Mouse (Mus musculus): ENCODE results near the gene Hnrnpd. TPM values are rescaled to one million over a fixed set of nuclear protein-coding genes. Genes with fewer than 3 reads are reported as not detected.
A peak's percentile ranks its signal among the peaks of the same experiment; 100 is the strongest.

Gene Hnrnpd
- total and polyA plus RNA-seq, 3 experiments: 10.2 to 90.3 (median 83.0) TPM

- intact Hi-C loops (cut with DNase I): no loop called here
- 79% methylated on average over 6 of the region's 6 CpGs for WGBS
- no peak for DNase-seq
These were observed 46.8 kb downstream of the Hnrnpd start for GRCm38 (mm10) chr5:99931910-99932309.

GRCm38 (mm10) chr5:99927951-99928350 is 50.8 kb downstream of the Hnrnpd start:
- no peak overlapping the region for H3K27ac ChIP-seq
- WGBS: 52% methylated on average over 4 of the region's 4 CpGs
- TF ChIP-seq POLR2A (IDR thresholded peaks at IDR 0.05; ENCODE audit: insufficient read depth, low read depth, low read length) (no peak), EP300 (IDR thresholded peaks at IDR 0.05; ENCODE audit: insufficient read depth, low read depth, low read length) (no peak), CTCF (IDR thresholded peaks at IDR 0.05) (peak; percentile 79)
- intact Hi-C loops (cut with DNase I): loop anchor here (5.0 kb wide), 2 partner anchors 109 to 314 kb away; partner anchors contain the start of genes Enoph1 and Hnrnpdl
- H3K4me1 ChIP-seq (ENCODE audit: control insufficient read depth, insufficient read depth, low read length): no peaks in the 10 kb centered on the region
- no peak overlapping the region for H3K9ac ChIP-seq (ENCODE audit: low read depth, low read length)
- peak; percentile 35 to 56 for DNase-seq
- no peak overlapping the region for H3K4me3 ChIP-seq
- no peaks in the 10 kb centered on the region for H3K36me3 ChIP-seq (ENCODE audit: control insufficient read depth, insufficient read depth, low read length)
- H3K27me3 ChIP-seq (ENCODE audit: control insufficient read depth, insufficient read depth, low read length): no peaks in the 10 kb centered on the region
- H3K79me2 ChIP-seq (replicated peaks; ENCODE audit: control insufficient read depth, insufficient read depth, low read length): no peaks in the 10 kb centered on the region

More at GRCm38 (mm10) chr5:99931910-99932309, 46.8 kb downstream of the Hnrnpd start:
- Histone ChIP-seq H3K4me3 (no peak overlapping the region), H3K27ac (no peak overlapping the region), H3K27me3 (ENCODE audit: control insufficient read depth, insufficient read depth, low read length) (no peaks in the 10 kb centered on the region), H3K36me3 (ENCODE audit: control insufficient read depth, insufficient read depth, low read length) (no peaks in the 10 kb centered on the region), H3K79me2 (replicated peaks; ENCODE audit: control insufficient read depth, insufficient read depth, low read length) (no peaks in the 10 kb centered on the region), H3K9ac (ENCODE audit: low read depth, low read length) (no peak overlapping the region), H3K4me1 (ENCODE audit: control insufficient read depth, insufficient read depth, low read length) (no peaks in the 10 kb centered on the region)
- TF ChIP-seq CTCF (IDR thresholded peaks at IDR 0.05) (no peak), EP300 (IDR thresholded peaks at IDR 0.05; ENCODE audit: insufficient read depth, low read depth, low read length) (no peak), POLR2A (IDR thresholded peaks at IDR 0.05; ENCODE audit: insufficient read depth, low read depth, low read length) (no peak)

DNA sequence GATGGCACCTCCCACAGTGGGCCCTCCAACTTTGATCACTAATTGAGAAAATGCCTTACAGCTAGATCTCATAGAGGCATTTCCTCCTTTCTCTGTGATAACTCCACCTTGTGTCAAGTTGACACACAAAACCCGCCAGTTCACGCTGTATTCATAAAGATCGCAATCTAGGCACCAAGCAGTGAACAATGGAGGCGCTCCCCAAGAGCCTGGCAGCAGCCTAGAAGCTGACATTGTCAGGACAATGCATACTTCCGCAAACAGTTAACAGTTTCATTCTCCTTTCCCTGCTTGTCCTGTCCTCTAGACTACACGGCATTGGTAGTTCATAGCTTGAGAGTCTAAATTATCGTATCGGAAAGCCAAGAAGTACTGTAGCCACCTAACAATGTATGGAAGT is 56.7 kb downstream of the Hnrnpd start:
- TF ChIP-seq EP300 (IDR thresholded peaks at IDR 0.05; ENCODE audit: insufficient read depth, low read depth, low read length) (no peak), POLR2A (IDR thresholded peaks at IDR 0.05; ENCODE audit: insufficient read depth, low read depth, low read length) (no peak), CTCF (IDR thresholded peaks at IDR 0.05) (no peak)
- H3K4me3 ChIP-seq: no peak overlapping the region
- no peak overlapping the region for H3K9ac ChIP-seq (ENCODE audit: low read depth, low read length)
- no peaks in the 10 kb centered on the region for H3K79me2 ChIP-seq (replicated peaks; ENCODE audit: control insufficient read depth, insufficient read depth, low read length)
- intact Hi-C loops (cut with DNase I): no loop called here
- no peak for DNase-seq
- H3K27ac ChIP-seq: no peak overlapping the region
- 72% methylated on average over 8 of the region's 8 CpGs for WGBS
- no peaks in the 10 kb centered on the region for H3K27me3 ChIP-seq (ENCODE audit: control insufficient read depth, insufficient read depth, low read length)
- H3K36me3 ChIP-seq (ENCODE audit: control insufficient read depth, insufficient read depth, low read length): no peaks in the 10 kb centered on the region
- H3K4me1 ChIP-seq (ENCODE audit: control insufficient read depth, insufficient read depth, low read length): no peaks in the 10 kb centered on the region

DNA sequence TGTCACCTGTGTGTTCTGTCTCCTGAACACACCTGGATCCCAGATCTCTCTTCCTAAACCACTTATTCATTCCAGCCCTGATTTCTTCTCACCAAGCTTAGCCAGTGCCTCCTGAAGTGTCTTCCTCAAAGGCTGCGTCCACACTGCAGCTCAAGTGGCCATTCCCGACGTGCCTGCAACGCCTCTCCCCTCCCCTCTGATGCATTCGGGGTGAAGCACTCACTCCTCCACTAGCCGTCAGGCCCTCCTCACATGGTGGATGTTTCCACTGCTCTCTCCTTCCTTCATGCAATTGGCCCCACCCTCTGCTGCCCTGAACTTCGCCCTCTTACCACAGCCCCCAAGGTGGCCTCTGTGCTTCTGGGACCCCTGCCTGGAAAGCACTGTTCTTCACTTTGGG is 63.2 kb downstream of the Hnrnpd start:
- H3K79me2 ChIP-seq (replicated peaks; ENCODE audit: control insufficient read depth, insufficient read depth, low read length): no peaks in the 10 kb centered on the region
- H3K4me1 ChIP-seq (ENCODE audit: control insufficient read depth, insufficient read depth, low read length): no peaks in the 10 kb centered on the region
- H3K4me3 ChIP-seq: no peak overlapping the region
- no peaks in the 10 kb centered on the region for H3K27me3 ChIP-seq (ENCODE audit: control insufficient read depth, insufficient read depth, low read length)
- no peak for TF ChIP-seq EP300 (IDR thresholded peaks at IDR 0.05; ENCODE audit: insufficient read depth, low read depth, low read length)
- TF ChIP-seq POLR2A (IDR thresholded peaks at IDR 0.05; ENCODE audit: insufficient read depth, low read depth, low read length): no peak
- TF ChIP-seq CTCF (IDR thresholded peaks at IDR 0.05): no peak
- 36% methylated on average over 7 of the region's 7 CpGs for WGBS
- no peak overlapping the region for H3K9ac ChIP-seq (ENCODE audit: low read depth, low read length)
- no peak overlapping the region for H3K27ac ChIP-seq
- no peak for DNase-seq
- intact Hi-C loops (cut with DNase I): no loop called here
- H3K36me3 ChIP-seq (ENCODE audit: control insufficient read depth, insufficient read depth, low read length): no peaks in the 10 kb centered on the region

DNA sequence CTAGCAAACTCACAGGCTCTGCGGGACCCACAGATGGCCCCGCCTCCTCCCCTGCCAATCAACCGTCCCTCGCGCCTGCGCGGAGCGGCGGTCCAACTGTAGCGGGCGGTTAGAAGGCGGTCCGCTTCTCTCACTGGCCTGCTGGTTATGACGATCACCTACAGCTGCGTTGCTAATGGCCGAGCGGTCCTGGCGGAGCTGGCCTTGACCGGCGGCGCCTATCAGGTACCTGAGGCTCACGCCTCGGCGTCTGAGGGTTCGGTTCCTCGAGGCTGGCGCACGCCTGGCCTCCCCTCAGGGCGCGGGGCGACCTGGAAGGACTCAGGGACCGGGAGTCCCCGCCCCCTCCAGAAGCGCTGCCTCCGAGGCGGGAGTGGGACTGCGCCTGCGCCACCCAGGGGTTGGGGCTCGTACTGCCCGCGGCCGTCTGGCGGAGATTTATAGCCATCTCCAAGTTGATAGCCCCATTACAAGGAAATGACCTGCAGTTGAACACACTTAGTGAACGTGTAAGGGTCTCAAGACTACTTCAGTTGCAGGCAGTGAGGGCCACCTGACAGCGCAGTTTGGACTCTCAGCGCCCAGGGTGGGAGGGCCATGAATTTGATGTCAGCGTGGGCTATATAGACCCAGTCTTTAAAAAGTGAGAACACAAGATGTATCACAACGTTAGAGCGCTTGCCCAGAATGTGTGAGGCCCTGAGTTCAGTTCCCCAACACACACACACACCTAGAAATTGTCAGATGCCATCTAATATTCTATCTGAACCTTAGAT is 72.4 kb downstream of the Hnrnpd start, which contains the start of gene Vamp9:
TSS of gene Vamp9 (plus strand) at position 74 of the 776 bp plus-strand sequence.
- no peaks in the 10 kb centered on the region for H3K36me3 ChIP-seq (ENCODE audit: control insufficient read depth, insufficient read depth, low read length)
- no peaks in the 10 kb centered on the region for H3K27me3 ChIP-seq (ENCODE audit: control insufficient read depth, insufficient read depth, low read length)
- intact Hi-C loops (cut with DNase I): loop anchor here (5.0 kb wide), 1 partner anchor 71 kb away; the partner anchor contains the start of genes 4930524J08Rik and Hnrnpd
- peak; percentile 77 for TF ChIP-seq CTCF (IDR thresholded peaks at IDR 0.05)
- peak; percentile 52; the same call in 1 of the 2 replicates for TF ChIP-seq POLR2A (IDR thresholded peaks at IDR 0.05; ENCODE audit: insufficient read depth, low read depth, low read length)
- TF ChIP-seq EP300 (IDR thresholded peaks at IDR 0.05; ENCODE audit: insufficient read depth, low read depth, low read length): no peak
- H3K79me2 ChIP-seq (replicated peaks; ENCODE audit: control insufficient read depth, insufficient read depth, low read length): no peaks in the 10 kb centered on the region
- H3K4me1 ChIP-seq (ENCODE audit: control insufficient read depth, insufficient read depth, low read length): peaks cover 1% of the 10 kb centered on the region; the same call in 1 of the 2 replicates
- H3K9ac ChIP-seq (ENCODE audit: low read depth, low read length): peak within 1 kb of the TSS; percentile 68
- WGBS: 4% methylated on average over 49 of the region's 49 CpGs
- peak; percentile 96 to 97 for DNase-seq
- peak within 1 kb of the TSS; percentile 89 for H3K27ac ChIP-seq
- peak within 1 kb of the TSS; percentile 61 for H3K4me3 ChIP-seq

Other genes starting within 250 kb of the Hnrnpd start
- gene Rasgef1b, start 249.9 kb downstream of the Hnrnpd start, total RNA-seq (2021): 10 to 100 TPM in 1 of 2 experiments, 1 to 10 TPM in 1; 9.3 to 17.7 TPM
- gene Rasgef1b, start 249.9 kb downstream of the Hnrnpd start, polyA plus RNA-seq (2012; rRNA removed): 4.3 and 5.7 TPM in 2 replicates
- gene Vamp9, start 72.7 kb downstream of the Hnrnpd start, total RNA-seq (2021): under 1 TPM in 1 of 2 experiments, not detected in 1; 0.36 TPM
- not detected in 2 replicates for gene Vamp9, start 72.7 kb downstream of the Hnrnpd start, polyA plus RNA-seq (2012; rRNA removed)
- 1 to 10 TPM; 1.1 to 1.2 TPM for gene 4930524J08Rik, start 123 bp upstream of the Hnrnpd start, total RNA-seq (2021)
- 0.84 TPM in 1 of 2 replicates, not detected in the other for gene 4930524J08Rik, start 123 bp upstream of the Hnrnpd start, polyA plus RNA-seq (2012; rRNA removed)
- gene Hnrnpdl, start 60.7 kb upstream of the Hnrnpd start, total RNA-seq (2021): 10 to 100 TPM; 57.1 to 57.3 TPM
- gene Hnrnpdl, start 60.7 kb upstream of the Hnrnpd start, polyA plus RNA-seq (2012; rRNA removed): 44.1 and 69.7 TPM in 2 replicates
- gene Enoph1, start 61.0 kb upstream of the Hnrnpd start, total RNA-seq (2021): 1 to 10 TPM; 8.4 to 8.8 TPM
- 12.6 and 13.3 TPM in 2 replicates for gene Enoph1, start 61.0 kb upstream of the Hnrnpd start, polyA plus RNA-seq (2012; rRNA removed)
- gene Tmem150c, start 180.9 kb upstream of the Hnrnpd start, total RNA-seq (2021): 1 to 10 TPM; 6.3 to 7.7 TPM
- gene Tmem150c, start 180.9 kb upstream of the Hnrnpd start, polyA plus RNA-seq (2012; rRNA removed): 3.7 and 3.9 TPM in 2 replicates

All from heart, adult 2 months (tissue).